Mouse (Mus musculus): ENCODE data around the gene Miox.

GRCm38 (mm10) chr15:89293778-89294177 is 40.4 kb upstream of the Miox start:
- TF ChIP-seq POLR2A (IDR thresholded peaks at IDR 0.05; ENCODE audit: borderline replicate concordance, low read depth, low read length) (no peak), CTCF (IDR thresholded peaks at IDR 0.05; ENCODE audit: low read depth, low read length) (no peak)

Measured in bone marrow macrophage, adult 2 months (primary cell).